Mouse (Mus musculus) layer of hippocampus, adult 11-12 months (tissue): ENCODE measurements around the gene Sp100.
"Not testable (repeated sequence)": the region's sequence is repeated elsewhere in the genome, so short reads cannot be mapped to it uniquely, and the experiment has no call there.

Source experiments
- DNase-seq: peaks from one replicate; pipeline ENCODE4 v3.0.0; 2022; ENCODE audit warnings: low spot score

Sp100 gene

DNA sequence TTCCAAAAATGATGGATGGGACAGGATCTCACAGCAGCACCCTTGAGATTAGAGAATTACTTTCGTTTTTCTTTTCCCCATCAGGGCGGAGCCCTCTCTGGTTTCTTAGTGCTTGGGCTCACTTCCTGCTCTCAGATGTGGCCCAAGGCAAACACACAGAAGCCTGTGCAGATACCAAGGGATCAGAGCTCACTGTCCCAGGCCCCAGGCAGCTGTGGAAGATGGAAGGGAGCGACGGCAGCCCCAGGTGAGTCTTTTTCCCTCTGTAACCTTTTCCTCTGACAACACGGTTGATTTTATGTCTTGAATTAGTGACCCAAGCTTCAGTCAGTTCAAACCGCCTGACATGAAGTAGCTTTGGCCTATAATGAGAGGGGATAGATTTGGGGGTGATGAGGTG is at the start of gene Sp100:
Sp100 (plus strand) TSS at position 108 of the 400 bp plus-strand sequence.
- DNase-seq, result not testable (repeated sequence)

DNA sequence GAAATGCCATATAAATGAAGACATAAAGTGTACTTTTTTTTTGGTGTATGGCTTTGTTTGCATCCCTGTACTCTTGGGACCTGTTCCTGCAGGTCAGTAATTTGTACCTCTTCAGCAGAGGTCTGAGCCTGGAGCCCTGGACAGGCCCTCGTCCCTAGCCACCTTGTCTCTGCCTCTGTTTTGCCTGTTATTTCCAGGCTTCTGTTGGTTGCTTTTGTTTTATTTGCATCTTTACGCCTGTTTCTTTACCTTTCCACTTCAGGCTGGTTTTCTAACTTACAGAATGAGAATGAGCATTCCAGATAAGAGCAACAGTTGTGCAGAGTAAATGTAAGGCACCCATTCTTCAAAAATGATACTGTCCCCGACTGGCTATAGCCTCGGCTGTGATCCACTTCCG is 49.7 kb upstream of the Sp100 start, which contains the start of gene Sp140:
Sp140 (plus strand) TSS at position 301 of the 400 bp plus-strand sequence.
- not testable (repeated sequence) for DNase-seq

DNA sequence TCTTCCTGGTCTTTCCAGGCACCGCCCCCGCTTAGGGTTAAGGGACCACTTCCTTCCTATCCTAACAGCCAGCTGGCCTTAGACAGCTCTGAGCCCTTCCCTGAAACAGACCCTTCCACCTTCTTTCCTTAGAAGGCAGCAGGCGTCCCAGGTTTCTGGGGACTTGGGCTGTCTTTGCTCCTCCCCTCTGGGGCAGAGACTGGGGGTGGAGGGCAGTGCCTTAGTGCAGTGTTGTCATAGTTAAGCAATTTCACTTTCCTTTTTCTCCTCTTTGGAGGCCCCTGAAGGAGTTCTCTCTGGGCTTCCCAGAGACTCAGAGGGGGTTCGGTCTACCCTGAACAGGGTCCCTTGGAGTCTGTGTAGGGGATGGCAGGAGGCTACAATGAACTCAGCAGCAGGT is 49.0 kb upstream of the Sp100 start:
- DNase-seq, result not testable (repeated sequence)

DNA sequence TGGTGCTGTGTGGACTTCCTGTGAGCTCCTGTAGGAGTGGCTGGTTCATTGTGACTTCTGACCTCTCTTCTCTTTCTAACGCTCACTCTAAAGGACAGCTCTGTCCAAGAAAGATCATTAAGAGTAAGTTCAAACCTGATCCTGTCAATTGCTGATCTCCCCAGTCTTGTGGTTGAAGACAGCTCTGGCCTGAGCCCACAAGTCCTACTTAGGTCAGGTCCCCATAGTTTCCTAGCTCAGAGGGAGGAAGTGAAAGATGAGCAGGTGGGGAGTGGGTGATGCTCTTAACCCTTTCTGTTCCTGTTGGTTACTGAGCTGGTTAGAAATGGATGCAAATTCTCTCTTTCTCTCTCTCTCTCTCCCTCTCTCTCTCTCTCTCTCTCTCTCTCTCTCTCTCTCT is 45.4 kb upstream of the Sp100 start:
- DNase-seq, result not testable (repeated sequence)

DNA sequence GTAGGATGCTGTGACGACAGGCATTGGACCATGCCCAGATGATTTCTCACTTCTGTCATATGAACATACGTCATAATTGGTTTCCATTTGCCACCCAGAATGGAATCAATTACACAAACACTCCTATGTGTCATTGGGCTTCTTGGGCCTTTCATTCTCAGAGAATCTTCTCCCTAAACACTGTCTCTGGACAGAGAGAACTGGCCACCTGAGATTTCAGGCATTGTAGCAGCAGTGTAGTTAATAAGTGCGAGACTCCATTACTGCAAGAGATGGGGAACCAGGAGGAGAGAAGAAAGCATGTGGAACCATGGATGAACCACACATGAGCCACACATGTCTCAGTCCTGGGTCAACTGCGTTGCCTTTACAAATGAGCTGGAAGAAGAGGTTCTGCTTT is 41.4 kb upstream of the Sp100 start:
- DNase-seq, result not testable (repeated sequence)

DNA sequence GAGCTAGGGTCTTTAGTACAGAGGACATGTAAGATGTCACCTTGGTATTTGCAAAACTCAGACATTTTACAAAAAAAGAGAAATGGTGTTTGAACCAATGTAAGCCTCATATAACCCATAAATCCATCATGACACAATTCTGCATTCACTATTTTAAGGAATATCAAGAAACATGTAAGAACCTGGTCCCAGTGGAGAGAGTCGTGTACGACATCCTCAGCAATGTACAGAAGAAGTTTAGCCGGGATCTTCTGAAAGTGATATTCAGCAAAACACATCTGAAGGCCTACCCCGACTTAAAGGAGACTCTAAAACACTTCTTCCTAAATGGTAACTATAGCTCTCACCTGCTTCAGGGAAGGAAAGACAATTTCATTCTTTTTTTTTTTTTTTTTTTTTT is 39.2 kb upstream of the Sp100 start:
- not testable (repeated sequence) for DNase-seq

DNA sequence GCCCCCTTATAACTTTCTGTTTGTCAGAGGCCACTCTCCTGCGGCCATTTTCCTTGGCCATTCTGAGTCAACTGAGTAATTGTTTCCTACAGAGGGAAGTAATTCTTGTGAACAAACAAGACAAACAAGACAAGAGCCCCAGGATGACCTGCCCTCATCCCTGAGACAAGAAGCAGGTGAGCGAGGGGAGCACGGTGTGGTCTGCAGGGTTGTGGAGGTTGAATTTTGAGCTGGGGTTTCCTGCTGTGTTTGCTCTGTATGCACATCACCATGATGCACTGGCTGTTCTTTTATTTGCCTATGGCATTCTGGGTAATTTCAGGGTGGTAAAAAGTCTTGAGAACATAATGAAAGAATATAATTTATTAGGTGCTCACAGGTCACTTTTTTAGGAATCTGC is 34.7 kb upstream of the Sp100 start:
- DNase-seq, result not testable (repeated sequence)

DNA sequence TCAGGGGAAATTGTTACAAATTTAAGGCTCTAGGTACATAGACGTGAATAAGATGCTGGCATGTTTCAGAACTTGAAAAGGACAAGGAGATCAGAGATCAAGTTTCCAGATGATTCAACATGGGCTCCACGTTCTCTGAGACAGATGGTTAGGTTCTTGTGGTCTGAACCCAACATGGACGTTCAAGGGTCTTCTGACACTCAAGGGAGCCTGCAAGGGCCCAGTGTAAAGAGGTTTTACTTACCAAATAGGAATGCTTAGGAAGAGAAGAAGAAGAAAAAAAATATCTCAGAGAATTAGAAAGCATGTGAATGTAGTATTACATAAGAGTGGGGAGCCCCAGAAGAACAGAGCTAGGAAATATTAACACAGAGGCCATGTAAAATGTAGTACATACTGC is 34.0 kb upstream of the Sp100 start:
- not testable (repeated sequence) for DNase-seq

DNA sequence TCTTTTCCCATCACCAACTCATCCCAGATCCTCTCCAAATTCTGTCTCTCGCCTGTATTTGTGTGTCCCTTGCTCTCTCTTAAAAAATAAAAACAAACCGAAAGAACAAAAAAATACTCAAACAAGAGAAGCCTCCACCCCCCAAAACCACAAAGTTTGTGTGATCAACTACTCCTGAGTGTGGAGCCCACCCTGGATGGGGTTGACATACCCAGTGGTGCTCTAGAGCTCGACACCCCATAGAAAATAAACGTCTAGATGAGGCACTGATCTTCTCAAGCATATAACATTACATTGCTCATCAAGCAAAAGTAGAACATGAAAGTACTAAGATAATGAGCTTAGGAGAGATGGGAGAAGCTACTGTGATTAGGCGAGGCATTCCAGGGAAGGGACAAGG is 32.6 kb upstream of the Sp100 start:
- DNase-seq, result not testable (repeated sequence)

DNA sequence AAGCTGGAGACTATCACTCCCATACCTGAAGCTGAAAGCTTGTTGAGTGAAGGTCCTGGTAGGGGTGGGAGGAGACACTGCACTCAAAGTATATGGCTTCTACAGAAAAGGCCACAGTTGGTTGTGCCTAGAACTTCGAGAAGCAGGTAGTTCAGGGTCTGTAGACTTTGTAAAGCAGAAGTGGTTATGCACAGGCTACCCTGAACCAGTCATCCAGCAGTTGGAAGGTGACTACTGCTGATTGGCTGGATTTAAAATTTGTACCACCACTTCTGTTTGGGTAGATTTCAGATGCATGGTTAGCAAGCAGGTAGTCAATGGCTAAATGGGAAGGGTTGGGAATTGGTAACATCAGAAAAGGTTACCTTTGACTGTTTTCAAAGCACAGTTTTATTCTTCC is 31.1 kb upstream of the Sp100 start:
- not testable (repeated sequence) for DNase-seq

DNA sequence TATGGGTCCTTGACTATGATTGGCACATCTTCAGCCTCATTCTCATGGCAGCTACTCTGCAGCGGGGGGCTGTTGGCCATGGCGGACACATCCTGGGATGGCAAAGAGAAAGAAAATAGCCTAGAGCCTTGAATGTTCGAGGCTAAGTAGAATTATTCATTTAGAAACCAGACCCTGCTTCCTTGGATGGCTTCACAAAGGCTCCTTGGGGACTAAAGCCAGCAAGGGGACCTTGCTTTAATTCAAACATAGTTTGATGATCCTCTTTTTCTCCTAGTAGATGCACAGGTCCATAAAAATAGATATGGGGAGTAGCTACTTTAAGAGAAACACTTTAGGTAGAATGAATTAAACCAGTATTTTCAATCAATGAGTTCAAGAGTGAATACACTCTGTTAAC is 12.9 kb upstream of the Sp100 start:
- not testable (repeated sequence) for DNase-seq

DNA sequence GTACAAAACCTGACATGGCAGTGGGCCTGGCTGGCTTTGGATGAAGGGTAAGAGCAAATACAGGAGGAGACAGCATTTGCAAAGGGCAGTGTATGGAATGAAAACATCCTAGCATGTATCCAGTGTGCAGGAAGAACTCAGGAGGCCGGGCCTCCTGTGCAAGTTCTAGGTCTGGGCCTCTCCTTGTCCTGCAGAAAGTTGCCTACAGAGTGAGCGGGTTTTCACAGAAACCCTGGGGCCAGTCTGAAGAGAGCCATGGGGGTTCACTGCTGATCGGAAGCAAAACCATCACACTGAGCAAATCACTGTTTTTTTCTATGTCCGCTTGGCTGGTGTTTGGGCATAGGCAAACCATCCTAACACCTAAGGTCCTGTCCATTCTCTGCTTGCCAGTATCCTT is 11.6 kb upstream of the Sp100 start:
- DNase-seq, result not testable (repeated sequence)

DNA sequence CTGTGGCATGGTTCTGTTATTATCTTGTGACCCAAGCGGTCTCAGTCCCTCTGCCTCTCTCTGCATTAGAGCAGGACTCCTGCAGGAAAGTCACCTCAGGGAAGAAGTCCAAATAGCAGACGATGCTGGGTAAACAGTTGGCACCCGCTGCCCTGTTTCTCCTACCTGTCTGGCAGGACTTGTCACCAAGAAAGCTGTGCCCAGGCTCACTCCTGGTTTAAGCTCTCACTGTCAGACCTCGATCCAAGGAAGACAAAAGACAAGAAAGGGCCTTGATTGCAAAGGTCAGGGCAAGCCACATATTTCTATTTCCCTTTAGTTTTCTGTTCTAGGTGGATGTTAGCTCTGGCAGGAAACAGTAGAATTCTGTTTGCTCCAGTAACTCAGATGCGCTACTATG is 736 bp downstream of the Sp100 start:
- not testable (repeated sequence) for DNase-seq

DNA sequence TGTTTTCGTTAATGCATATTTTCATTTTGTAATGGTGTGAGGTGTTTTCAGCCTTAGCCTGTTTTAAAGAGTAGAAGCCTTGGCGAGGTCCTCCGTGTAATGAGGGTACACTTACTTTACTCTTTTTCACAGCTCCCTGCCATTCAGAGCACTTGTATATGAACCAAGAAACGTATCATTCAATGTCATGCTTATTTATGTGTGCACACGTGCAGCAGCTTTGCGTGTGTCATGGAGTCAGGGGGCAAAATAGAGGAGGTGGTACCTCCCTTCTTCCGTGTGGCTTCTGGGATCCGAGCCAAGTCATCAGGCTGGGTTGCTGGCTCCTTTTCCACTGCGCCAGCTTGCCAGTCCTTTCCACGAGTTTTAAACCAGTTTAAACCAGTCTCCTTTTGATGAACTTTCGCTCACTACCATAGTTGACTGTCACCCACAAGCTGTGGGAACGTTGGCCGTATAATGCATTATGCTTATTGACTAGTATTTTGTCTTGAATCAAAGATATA is 2.0 kb downstream of the Sp100 start:
- not testable (repeated sequence) for DNase-seq

DNA sequence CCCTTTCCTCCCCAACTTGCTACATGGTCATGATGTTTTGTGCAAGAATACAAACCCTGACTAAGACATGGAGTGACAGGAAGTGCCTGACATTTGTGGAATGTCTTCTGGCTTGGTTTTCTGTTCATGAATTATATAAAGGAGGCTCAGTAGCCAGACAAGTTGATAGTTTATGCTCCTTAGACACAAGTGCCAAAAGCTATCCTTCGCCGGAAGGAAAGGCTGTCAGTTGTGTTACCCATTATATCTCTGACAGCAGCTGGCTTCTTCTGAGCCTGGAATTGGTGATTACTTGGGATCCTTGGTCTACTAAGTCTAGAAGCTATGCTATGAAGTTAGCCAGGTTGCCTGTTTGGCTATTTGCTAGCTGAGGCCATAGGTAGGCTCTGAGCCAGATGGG is 7.4 kb downstream of the Sp100 start:
- not testable (repeated sequence) for DNase-seq

DNA sequence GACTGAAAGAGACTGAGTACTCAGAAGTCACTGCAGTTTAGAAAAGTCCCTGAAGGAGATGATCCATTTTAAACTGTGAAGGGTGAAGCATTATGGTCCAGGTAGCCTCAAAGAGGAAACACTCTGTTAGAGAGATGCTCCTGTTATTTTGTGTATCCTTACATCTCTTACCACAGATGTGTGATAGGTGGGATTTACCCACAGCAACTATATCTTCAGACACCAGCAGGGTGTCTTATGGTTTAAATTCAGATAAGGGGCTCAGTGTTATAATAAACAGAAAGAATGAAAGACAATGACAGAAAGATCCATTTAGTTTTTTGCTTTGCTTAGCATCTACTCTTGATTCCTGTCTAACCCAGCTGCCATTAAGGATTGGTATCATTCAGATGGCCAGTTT is 14.5 kb downstream of the Sp100 start:
- DNase-seq, result no peak

DNA sequence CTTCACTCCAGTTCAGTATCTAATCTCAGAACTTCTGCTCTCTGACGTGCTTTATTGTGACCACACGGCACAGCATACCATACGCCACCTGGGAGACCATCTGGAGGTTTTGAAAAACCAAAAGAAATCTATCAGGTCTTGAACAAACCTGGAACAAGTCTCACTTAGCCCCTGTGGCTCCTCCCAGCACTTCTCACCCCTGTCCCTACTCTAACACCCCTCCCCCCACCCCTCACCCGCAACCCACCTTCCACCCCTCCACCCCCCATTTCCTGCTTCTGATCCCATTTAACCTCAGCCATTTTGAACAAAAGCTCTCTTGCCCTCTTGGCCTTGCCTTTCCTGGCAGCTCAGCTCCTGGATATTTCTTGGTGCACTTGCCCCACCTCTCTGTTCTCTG is 30.4 kb downstream of the Sp100 start:
- no peak for DNase-seq

DNA sequence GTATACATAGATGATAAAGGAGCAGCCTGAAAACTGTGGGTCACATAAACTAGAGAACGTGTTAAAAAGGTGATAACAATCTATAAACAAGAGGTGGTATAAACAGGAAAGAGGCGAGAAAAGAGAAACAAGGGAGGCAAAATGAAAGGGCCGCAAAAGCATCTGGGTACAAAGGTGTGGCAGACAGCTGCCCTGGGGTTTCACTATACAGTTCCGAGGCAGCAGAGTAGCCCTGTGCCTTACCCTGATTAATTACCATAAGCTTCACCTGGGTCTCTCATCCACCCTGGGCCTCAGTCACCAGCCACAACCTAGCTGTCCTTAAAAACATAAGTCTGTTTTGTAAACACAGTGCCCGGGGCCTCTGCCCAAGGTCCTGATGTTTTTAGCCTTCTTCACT is 36.9 kb downstream of the Sp100 start:
- DNase-seq, result no peak

DNA sequence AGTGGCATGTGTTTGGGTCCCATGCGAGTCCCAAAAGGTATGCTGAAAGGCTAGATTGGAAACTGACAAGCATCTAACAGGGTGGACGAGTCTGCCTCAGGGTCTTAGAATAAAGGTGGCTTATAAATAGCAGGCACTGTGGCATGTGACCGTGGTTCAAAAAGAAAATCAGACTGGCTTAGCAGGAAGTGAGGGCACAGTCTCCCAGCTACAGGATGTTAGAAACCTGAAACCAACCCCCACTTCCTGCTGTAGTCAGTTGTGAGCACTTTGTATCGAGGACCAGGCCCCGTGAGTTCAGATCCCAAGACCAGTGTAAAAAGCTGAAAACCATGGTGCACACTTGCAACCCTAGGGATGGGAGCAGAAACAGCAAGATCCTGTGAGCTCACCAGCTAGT is 37.6 kb downstream of the Sp100 start:
- DNase-seq, result no peak

DNA sequence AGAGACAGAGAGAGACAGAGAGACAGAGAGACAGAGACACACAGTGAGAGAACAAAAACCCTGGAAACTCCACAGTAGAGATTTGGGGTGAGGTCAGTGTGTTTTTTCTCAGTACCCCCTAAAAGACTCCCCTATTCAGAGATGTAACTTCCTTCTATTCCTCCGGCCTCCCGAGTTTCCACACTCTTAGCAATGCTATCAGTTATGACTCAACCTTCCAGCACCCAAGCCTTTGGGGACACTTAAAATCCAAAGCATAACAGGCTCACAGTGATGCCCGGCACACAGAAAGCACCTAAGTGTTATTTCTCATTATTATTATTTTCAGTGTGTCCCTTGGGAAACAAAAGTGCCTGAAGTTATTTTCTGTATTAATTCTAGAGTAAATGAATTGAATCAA is 40.8 kb downstream of the Sp100 start:
- no peak for DNase-seq

DNA sequence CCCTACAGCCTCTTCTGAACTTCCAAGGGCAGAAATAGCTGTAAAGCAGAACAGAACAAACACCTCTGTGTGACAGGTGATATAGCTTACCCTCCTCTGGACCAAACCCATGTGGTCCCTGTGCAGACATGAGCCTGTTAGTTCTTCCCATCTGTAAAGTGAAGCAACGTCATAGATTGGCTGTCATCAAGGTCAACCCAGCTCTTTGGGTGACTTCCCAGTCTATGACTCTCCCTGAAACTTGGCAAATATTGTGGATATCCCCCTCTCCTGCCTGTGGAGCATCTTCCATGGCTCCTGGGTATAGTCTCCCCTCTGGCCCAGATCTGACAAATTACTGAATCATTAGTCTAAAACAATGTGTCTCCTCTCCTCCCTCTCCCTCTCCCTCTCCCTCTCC is 42.5 kb downstream of the Sp100 start:
- no peak for DNase-seq

DNA sequence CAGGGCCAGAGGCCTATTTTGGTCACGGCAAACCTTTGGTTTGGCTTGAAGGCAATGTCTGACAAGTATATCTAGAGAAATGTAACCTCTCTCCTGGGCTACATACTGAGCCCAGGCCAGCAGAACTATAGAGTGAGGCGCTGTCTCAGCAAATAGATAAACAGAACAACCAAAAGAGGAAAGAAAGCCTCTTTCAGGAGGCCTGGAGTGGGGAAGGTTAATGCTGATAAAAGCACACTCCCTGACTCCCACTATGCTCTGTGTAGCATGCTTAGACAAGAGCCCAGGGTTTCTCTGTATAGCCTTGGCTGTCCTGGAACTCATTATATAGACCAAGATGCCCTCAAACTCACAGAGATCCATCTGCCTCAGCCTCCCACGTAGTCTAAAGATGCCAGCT is 43.5 kb downstream of the Sp100 start:
- DNase-seq, result no peak

DNA sequence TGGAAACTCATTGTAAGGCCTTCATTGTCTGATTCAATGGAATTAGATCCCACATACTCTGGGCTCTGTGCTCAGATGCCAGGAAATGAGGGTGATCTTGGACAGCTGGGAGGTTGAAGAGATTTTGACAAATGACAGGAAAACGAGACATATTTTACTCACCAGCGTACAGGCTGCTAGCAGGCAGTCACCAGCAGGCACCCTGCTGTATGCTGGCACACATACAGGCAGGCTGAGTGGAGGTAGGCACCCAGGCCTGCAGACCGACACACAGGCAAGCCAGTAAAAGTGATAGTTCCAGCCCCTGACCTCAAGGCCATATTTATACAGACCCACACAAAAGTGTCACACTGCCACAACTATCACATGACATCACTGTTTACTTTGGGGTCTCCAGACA is 45.9 kb downstream of the Sp100 start:
- no peak for DNase-seq

DNA sequence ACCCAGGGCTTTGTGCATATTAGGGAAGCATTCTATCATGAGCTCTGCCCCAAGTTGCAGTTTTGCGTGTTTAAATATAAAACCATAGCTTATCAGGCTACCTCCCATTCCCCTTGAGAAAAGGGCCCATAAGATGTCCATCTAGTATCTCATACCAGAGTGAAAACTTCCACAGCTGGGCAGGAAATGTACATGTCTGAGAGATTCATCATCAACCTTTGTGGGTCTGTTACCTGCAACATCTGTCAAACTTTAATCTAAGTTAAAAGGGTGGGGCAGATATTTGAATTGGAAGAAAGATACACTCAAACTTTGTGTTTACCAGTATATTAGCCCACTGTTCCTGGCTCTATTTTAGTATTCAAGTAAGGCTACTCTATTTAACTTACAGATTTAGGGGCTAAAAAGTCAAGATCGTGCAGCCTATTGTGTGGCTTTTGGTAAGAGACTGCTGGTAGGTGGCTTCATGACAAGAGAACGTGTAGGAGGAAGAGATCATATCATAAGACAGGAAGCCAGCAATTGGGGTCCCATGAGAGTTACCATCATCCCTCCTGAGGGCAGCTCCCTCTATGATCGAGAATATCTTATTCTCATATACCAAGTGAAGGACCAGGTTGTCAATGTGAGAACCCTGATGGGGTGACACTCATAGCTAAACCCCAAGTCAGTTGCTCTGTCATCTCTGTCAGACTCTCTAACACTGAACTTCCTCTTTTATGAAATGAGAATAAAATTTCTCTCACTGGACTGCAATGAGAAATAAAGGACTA is 48.1 kb downstream of the Sp100 start:
- DNase-seq, result no peak
